Mouse (Mus musculus) kidney, postnatal 0 days (tissue): Measurements from ENCODE around the gene Sh2d5. TPM values are rescaled to one million over a fixed set of nuclear protein-coding genes. Genes with fewer than 3 reads are reported as not detected.

ENCODE experiments used
- ATAC-seq: fragments of 200-750 bp; cut with Nextera tagmentation; replicated peaks from 2 replicates; pipeline ENCODE4 v1.8.0; 2017; ENCODE audit warnings: low read depth, moderate number of reproducible peaks, moderate TSS enrichment, moderate library complexity; ENCODE audit not compliant: low FRiP score
- DNase-seq: peaks from one replicate; pipeline ENCODE4 v3.0.0-alpha.2; 2016; ENCODE audit warnings: low spot score
- H3K27ac ChIP-seq: fragments of 300-500 bp; sonication (generic); 2 replicates; pipeline ENCODE4 v1.5.1; 2014; ENCODE audit warnings: mild to moderate bottlenecking
- H3K27me3 ChIP-seq: fragments of 300-500 bp; sonication (generic); 2 replicates; pipeline ENCODE4 v1.6.1; 2014; ENCODE audit warnings: low read length, mixed read lengths; ENCODE audit not compliant: insufficient read depth
- H3K36me3 ChIP-seq: fragments of 300-500 bp; sonication (generic); 2 replicates; pipeline ENCODE4 v1.6.1; 2014; ENCODE audit warnings: low read length, mixed read lengths; ENCODE audit not compliant: insufficient read depth
- H3K4me1 ChIP-seq: fragments of 300-500 bp; sonication (generic); replicated peaks from 2 replicates; pipeline ENCODE4 v1.6.1; 2014; ENCODE audit warnings: antibody characterized with exemption, low read length, mixed read lengths; ENCODE audit not compliant: insufficient read depth
- H3K4me2 ChIP-seq: fragments of 300-500 bp; sonication (generic); 2 replicates; pipeline ENCODE4 v1.6.1; 2014; ENCODE audit warnings: mild to moderate bottlenecking, low read length, moderate library complexity, mixed read lengths
- H3K4me3 ChIP-seq: fragments of 300-500 bp; sonication (generic); replicated peaks from 2 replicates; pipeline ENCODE4 v1.5.1; 2014; ENCODE audit warnings: low read depth, low read length
- H3K9ac ChIP-seq: fragments of 300-500 bp; sonication (generic); 2 replicates; pipeline ENCODE4 v1.6.1; 2014; ENCODE audit warnings: low read depth, low read length
- H3K9me3 ChIP-seq: fragments of 300-500 bp; sonication (generic); replicated peaks from 2 replicates; pipeline ENCODE4 v1.6.1; 2016; ENCODE audit warnings: low read length, inconsistent platforms, mixed read lengths
- CTCF ChIP-seq: IDR thresholded peaks from 2 replicates; pipeline ENCODE4 v1.5.1; 2016; ENCODE audit warnings: antibody characterized with exemption, low read depth, mild to moderate bottlenecking, moderate library complexity
- WGBS: fragments of 180-500 bp; shearing (Covaris S2); extraction: QIAGEN DNeasy Blood & Tissue Kit; methylation state at CpG from one replicate; pipeline ENCODE4 v1.1.7; 2014; 5-methylcytosine and 5-hydroxymethylcytosine counted together
- polyA plus RNA-seq: library from polyadenylated mRNA; unstranded; fragments of >200 nt; fragmentation: Nextera tagmentation; extraction: Ambion mirVana; gene quantifications from 2 replicates; pipeline ENCODE4 v1.2.1, GENCODE M21; 2015

Sh2d5 gene
- polyA plus RNA-seq, 1 experiment from 2014 or later = 0.42 TPM

DNA sequence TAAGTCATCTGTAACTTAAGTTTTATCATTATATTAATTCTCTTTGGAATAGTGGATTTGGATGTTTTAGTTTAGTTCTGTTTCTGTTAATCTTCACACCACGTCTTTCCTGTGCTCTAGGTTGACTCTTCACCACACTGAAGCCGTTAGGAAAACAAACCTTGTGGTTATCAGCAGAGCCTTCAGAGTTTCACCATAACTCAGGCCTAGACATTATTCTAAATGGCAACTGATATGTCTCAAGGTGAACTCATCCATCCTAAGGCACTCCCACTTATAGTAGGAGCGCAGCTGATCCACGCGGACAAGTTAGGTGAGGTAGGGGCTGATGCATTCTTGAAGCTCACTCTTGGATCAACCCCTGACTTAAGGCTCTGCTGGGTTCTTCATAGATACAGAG is 28.8 kb upstream of the Sh2d5 start:
- Histone ChIP-seq H3K4me1 (peaks cover 10% of the 10 kb centered on the region), H3K9me3 (no peaks in the 10 kb centered on the region), H3K36me3 (peaks cover 26% of the 10 kb centered on the region), H3K4me3 (no peak overlapping the region), H3K9ac (no peak overlapping the region), H3K4me2 (no peak overlapping the region), H3K27me3 (no peaks in the 10 kb centered on the region), H3K27ac (no peak overlapping the region)
- WGBS = 85% methylated on average over 5 of the region's 5 CpGs
- TF ChIP-seq CTCF = no peak
- DNase-seq (no peak), ATAC-seq (no peak)

DNA sequence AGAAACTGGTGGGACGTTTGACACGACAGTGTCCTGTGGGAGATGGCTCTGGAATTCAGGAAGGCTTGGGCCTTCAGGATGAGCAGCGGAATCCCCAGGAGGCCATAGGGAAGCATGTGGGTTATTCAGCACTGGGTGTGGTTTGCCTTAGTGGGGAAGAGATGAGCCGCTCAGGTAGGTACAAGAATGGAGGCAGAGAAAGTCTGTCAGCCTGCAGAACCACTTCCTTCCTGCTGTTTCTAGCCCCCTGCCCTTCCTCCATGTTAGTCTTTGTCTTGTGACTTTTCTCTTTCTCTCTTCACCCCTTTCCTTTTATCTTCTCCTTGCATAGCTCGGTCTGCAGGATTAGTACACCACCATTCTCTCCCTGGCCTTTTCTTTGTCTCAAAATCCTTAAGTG is 27.8 kb upstream of the Sh2d5 start:
- no peak for ATAC-seq
- Histone ChIP-seq H3K4me1 (peaks cover 10% of the 10 kb centered on the region), H3K9ac (no peak overlapping the region), H3K4me2 (no peak overlapping the region), H3K9me3 (no peaks in the 10 kb centered on the region), H3K4me3 (no peak overlapping the region), H3K27ac (no peak overlapping the region), H3K36me3 (peaks cover 35% of the 10 kb centered on the region), H3K27me3 (no peaks in the 10 kb centered on the region)
- no peak for DNase-seq
- 76% methylated on average over 5 of the region's 5 CpGs for WGBS
- TF ChIP-seq CTCF = no peak

DNA sequence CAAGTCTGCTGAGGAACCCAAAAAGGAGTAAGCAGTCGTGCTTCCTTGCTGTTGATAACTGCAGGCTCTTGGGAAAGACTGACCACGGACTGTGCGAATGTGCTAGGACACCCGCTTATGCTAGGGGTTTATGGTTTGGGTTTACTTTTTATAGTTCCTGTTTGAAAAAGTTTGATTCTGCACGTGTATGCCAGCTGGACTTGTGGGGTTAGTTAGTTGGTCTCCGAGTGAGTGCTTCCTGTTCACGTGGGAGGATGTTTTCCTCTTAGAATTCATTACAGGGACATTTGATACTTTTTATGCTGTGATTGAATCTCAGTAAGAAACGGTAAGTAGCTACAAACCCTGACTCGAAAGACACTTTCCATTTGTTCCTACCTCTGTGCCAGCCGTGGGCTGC is 26.6 kb upstream of the Sh2d5 start:
- WGBS = 43% methylated on average over 10 of the region's 10 CpGs
- H3K4me2 ChIP-seq = no peak overlapping the region
- no peak for TF ChIP-seq CTCF
- peaks cover 47% of the 10 kb centered on the region for H3K36me3 ChIP-seq
- H3K9me3 ChIP-seq = no peaks in the 10 kb centered on the region
- no peaks in the 10 kb centered on the region for H3K27me3 ChIP-seq
- H3K4me3 ChIP-seq = no peak overlapping the region
- ATAC-seq = no peak
- no peak overlapping the region for H3K27ac ChIP-seq
- peak; percentile 49 for DNase-seq
- no peak overlapping the region for H3K9ac ChIP-seq
- H3K4me1 ChIP-seq = peaks cover 5% of the 10 kb centered on the region; the same call in 1 of the 2 replicates

DNA sequence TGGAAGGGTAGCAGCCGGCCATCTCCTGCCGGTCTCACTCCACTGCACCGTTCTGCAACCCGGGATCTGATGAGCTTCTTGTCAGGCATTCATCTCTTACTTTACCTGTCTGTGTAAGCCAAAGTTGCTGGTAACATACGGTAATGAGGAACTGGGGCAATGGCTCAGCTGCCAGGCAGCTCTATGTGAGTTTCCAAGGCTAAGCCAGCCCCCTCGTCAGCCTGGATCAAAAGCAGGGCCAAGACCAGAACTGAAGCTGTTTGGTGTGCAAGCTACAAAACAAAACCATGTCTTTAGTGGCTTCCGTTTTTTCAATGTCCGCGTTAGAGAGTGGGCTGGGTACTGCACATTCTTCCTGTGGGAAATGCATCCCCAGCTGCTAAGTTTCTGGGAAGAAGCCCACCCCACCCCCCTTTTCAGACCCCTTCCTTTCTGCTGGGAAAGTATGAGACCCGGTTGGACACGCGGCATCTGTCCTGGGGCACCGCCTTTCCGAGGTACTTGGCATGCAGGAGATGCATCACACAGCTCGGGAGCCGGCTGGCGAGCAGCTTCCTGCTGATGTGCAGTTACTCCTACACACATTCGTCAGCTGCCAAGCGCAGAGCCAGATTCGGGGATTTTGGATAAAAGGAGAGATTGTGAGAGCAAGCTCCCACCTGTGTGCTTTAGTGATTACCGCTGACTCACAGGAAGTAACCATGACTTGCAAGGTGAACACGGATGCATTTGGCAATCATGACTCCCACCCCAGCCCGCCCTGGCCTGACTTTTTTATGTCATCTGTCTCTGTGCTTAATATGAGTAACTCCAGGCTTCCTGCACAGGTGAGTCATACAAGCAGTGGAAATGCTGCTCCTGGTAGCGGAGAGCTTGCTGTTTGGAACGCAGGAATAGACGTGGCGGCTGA is 3.2 kb upstream of the Sh2d5 start:
- WGBS = 66% methylated on average over 27 of the region's 27 CpGs
- Histone ChIP-seq H3K9ac (no peak overlapping the region), H3K9me3 (no peaks in the 10 kb centered on the region), H3K4me2 (no peak overlapping the region), H3K4me1 (peaks cover 8% of the 10 kb centered on the region; the same call in 1 of the 2 replicates), H3K27me3 (0 out of 2 replicates have a peak, but pooled peaks cover 4% of the 10 kb centered on the region), H3K36me3 (peaks cover 32% of the 10 kb centered on the region), H3K27ac (no peak overlapping the region), H3K4me3 (no peak overlapping the region)
- no peak for TF ChIP-seq CTCF
- no peak for DNase-seq
- ATAC-seq = no peak

DNA sequence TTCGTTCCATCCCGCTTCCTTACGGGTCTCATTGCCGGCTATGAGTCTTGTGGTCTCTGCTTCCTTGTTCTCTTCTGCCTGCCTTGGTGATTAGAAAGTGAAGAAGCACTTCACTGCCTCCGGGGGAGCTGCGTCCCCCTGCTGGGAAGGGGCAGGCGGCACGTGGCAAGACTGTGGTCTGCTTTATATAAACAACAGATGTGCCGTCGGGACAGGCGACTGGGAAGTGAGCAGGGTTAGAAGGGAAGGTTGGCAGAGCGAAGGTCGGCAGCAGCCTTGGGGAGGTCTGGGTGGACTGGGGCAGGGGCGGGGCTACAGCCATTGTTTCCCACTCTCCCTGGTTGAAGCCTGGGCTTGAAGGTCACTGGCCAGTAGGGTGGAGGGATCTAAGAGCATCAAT is 1.6 kb downstream of the Sh2d5 start:
- ATAC-seq (no peak; the same call in 1 of the 2 replicates), DNase-seq (peak; percentile 63)
- H3K9ac ChIP-seq = no peak overlapping the region
- 0 out of 2 replicates have a peak overlapping the region, but pooled peaks have one; percentile 5 for H3K4me3 ChIP-seq
- no peak overlapping the region for H3K27ac ChIP-seq
- 0 out of 2 replicates have a peak, but pooled peaks cover 4% of the 10 kb centered on the region for H3K27me3 ChIP-seq
- H3K4me2 ChIP-seq = peak overlapping the region; percentile 34
- no peaks in the 10 kb centered on the region for H3K9me3 ChIP-seq
- under 1% methylated on average over 14 of the region's 14 CpGs for WGBS
- peaks cover 8% of the 10 kb centered on the region; the same call in 1 of the 2 replicates for H3K4me1 ChIP-seq
- 0 out of 2 replicates have a peak, but pooled peaks cover 5% of the 10 kb centered on the region for H3K36me3 ChIP-seq
- TF ChIP-seq CTCF = peak; percentile 35

DNA sequence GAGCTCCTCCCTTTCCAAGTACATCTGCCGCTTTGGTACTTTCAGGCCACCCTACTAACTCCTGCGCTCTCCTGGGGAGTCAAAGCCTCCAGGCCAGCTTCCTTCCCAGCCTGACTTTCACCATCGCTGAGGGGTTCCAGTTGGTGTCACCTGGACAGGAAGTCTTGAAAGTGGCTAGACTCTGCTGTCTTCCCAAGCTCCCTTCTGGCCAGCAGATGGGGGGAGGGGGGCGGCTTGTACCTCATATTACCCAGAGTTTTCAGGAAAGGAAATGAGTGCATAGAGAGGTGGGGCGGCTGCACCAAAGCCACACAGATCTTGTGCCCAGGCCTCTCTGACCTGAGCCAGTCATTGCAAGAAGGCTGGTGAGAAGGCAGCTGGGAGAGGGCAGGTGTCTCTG is 2.0 kb downstream of the Sh2d5 start:
- H3K9me3 ChIP-seq = no peaks in the 10 kb centered on the region
- 0 out of 2 replicates have a peak overlapping the region, but pooled peaks have one; percentile 8 for H3K9ac ChIP-seq
- 0 out of 2 replicates have a peak, but pooled peaks cover 4% of the 10 kb centered on the region for H3K36me3 ChIP-seq
- peak overlapping the region; percentile 34; the same call in 1 of the 2 replicates for H3K4me2 ChIP-seq
- 21% methylated on average over 5 of the region's 5 CpGs for WGBS
- H3K4me1 ChIP-seq = peaks cover 8% of the 10 kb centered on the region; the same call in 1 of the 2 replicates
- H3K4me3 ChIP-seq = 0 out of 2 replicates have a peak overlapping the region, but pooled peaks have one; percentile 5
- 0 out of 2 replicates have a peak, but pooled peaks cover 4% of the 10 kb centered on the region for H3K27me3 ChIP-seq
- ATAC-seq (no peak), DNase-seq (no peak)
- no peak for TF ChIP-seq CTCF
- H3K27ac ChIP-seq = no peak overlapping the region
